Mouse (Mus musculus): ENCODE data around the gene Itga11. TPM values are rescaled to one million over a fixed set of nuclear protein-coding genes. Genes with fewer than 3 reads are reported as not detected.
"Not testable (repeated sequence)": the region's sequence is repeated elsewhere in the genome, so short reads cannot be mapped to it uniquely, and the experiment has no call there.

The Itga11 gene
- polyA plus RNA-seq, 1 experiment = not detected

DNA sequence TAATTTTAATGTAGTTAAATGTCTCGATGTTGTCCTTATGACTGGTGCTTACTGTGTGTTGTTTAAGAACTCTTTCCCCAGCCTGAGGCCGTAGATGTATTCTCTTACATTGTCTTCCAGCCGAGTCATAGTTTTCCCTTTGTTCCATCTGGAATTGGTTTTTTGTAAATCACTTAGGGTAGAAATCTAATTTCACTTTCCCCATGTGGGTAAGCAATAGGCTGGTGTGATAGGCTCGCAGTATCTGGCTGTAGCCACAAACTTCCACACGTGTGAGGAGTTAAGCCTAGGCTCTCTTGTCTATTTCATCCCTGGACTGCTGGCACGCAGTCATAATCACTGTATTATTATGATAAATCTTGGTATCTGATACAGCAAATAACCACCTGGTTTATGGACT is 26.9 kb upstream of the Itga11 start:
- H3K27me3 ChIP-seq (ENCODE audit: control insufficient read depth) = no peaks in the 10 kb centered on the region
- TF ChIP-seq GATA1 (IDR thresholded peaks at IDR 0.05; ENCODE audit: low read length) (no peak), TAL1 (IDR thresholded peaks at IDR 0.05; ENCODE audit: low read length) (no peak)
- H3K36me3 ChIP-seq (ENCODE audit: control insufficient read depth) = no peaks in the 10 kb centered on the region
- no peaks in the 10 kb centered on the region for H3K9me3 ChIP-seq (ENCODE audit: control insufficient read depth, low read length)
- H3K4me1 ChIP-seq (ENCODE audit: control insufficient read depth) = no peaks in the 10 kb centered on the region
- no peak overlapping the region for H3K4me3 ChIP-seq (replicated peaks)

DNA sequence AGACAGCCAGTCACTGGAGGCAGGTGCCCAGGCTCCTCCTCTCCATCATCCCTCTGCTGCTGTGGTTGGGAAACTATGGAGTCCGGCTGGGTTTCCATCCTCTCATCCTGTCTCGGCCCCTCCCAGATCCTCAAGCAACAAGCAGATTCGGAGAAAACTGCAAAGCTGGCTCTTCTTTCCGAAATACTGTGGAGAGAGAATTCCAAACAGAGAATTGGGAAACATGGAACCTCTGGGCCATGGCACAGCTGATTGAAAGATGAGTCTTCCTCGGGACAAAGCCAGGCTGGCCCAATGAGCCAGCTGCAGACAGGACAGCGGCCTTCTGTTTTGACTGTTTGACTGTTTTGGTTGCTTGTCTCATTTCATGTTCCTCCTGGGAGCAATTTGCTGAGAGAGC is 23.3 kb upstream of the Itga11 start:
- Histone ChIP-seq H3K4me1 (ENCODE audit: control insufficient read depth) (no peaks in the 10 kb centered on the region), H3K36me3 (ENCODE audit: control insufficient read depth) (no peaks in the 10 kb centered on the region), H3K9me3 (ENCODE audit: control insufficient read depth, low read length) (no peaks in the 10 kb centered on the region), H3K4me3 (replicated peaks) (no peak overlapping the region), H3K27me3 (ENCODE audit: control insufficient read depth) (no peaks in the 10 kb centered on the region)
- TF ChIP-seq TAL1 (IDR thresholded peaks at IDR 0.05; ENCODE audit: low read length) = no peak
- TF ChIP-seq GATA1 (IDR thresholded peaks at IDR 0.05; ENCODE audit: low read length) = no peak

DNA sequence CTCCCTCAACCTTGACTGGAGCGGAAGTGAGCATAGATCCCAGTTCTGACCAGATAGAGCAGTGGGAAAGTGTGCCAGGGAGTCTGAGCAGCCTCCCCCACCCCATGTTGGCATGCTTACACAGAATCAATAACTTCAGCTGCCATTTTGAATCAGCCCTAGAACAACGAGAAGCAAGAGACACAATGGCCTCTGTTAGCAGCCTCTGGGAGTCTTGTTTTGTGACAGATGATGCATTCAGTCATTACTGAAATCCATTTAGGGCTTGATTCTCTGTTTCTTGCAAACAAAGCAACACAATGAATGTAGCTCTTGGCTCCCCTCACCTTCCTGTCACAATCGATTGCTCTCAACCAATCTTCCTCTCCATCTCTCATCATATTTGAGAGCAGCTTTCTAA is 19.6 kb upstream of the Itga11 start:
- Histone ChIP-seq H3K4me1 (ENCODE audit: control insufficient read depth) (no peaks in the 10 kb centered on the region), H3K9me3 (ENCODE audit: control insufficient read depth, low read length) (no peaks in the 10 kb centered on the region), H3K36me3 (ENCODE audit: control insufficient read depth) (no peaks in the 10 kb centered on the region), H3K4me3 (replicated peaks) (no peak overlapping the region), H3K27me3 (ENCODE audit: control insufficient read depth) (no peaks in the 10 kb centered on the region)
- TF ChIP-seq TAL1 (IDR thresholded peaks at IDR 0.05; ENCODE audit: low read length) (no peak), GATA1 (IDR thresholded peaks at IDR 0.05; ENCODE audit: low read length) (no peak)

DNA sequence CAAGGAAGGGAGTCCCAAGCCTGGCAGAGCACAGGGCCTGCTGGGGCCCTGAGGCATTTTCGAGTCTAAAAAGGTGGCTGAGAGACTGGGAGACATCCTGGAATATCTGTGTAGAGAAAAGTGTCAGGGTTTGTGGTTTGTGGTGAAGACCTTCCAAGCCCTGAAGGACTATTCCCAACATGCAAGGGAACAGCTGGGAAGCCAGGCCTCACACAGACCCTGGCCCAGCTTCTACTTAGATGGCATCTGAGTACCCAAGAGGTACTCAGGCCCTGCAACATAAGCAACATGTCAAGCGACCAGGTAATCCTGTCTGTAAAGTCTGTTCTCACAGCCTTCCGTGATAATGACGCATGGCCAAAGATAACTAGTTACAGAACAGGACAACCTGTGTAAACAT is 18.6 kb upstream of the Itga11 start:
- Histone ChIP-seq H3K36me3 (ENCODE audit: control insufficient read depth) (no peaks in the 10 kb centered on the region), H3K4me3 (replicated peaks) (no peak overlapping the region), H3K9me3 (ENCODE audit: control insufficient read depth, low read length) (no peaks in the 10 kb centered on the region), H3K27me3 (ENCODE audit: control insufficient read depth) (no peaks in the 10 kb centered on the region), H3K4me1 (ENCODE audit: control insufficient read depth) (no peaks in the 10 kb centered on the region)
- TF ChIP-seq TAL1 (IDR thresholded peaks at IDR 0.05; ENCODE audit: low read length) (no peak), GATA1 (IDR thresholded peaks at IDR 0.05; ENCODE audit: low read length) (no peak)

GRCm38 (mm10) chr9:62660971-62661370 is 16.7 kb upstream of the Itga11 start:
- H3K4me3 ChIP-seq (replicated peaks); H3K9me3 ChIP-seq (ENCODE audit: control insufficient read depth, low read length): not testable (repeated sequence)

DNA sequence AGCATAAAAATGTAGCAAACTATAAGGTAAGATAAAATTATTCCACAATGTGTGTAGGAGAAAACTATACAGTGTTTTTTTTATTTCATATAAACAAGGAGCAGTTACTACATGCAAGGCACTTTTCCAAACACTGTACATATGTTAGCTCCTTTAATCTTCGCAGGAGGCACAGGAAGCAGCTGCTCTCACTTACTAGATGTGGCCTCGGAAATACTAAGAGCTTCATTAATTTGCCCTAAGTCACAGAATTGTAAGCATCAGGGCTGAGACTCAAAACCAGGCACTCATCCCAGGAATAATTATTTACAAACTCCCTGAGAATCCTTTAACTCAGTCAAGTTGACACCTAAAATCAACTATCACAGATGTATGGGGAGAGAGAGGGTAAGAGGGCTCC is 14.2 kb upstream of the Itga11 start:
- TF ChIP-seq GATA1 (IDR thresholded peaks at IDR 0.05; ENCODE audit: low read length) (no peak), TAL1 (IDR thresholded peaks at IDR 0.05; ENCODE audit: low read length) (no peak)
- Histone ChIP-seq H3K36me3 (ENCODE audit: control insufficient read depth) (no peaks in the 10 kb centered on the region), H3K9me3 (ENCODE audit: control insufficient read depth, low read length) (no peaks in the 10 kb centered on the region), H3K4me1 (ENCODE audit: control insufficient read depth) (no peaks in the 10 kb centered on the region), H3K4me3 (replicated peaks) (no peak overlapping the region), H3K27me3 (ENCODE audit: control insufficient read depth) (no peaks in the 10 kb centered on the region)

More at GRCm38 (mm10) chr9:62660971-62661370, 16.7 kb upstream of the Itga11 start:
- H3K27me3 ChIP-seq (ENCODE audit: control insufficient read depth); H3K36me3 ChIP-seq (ENCODE audit: control insufficient read depth); H3K4me1 ChIP-seq (ENCODE audit: control insufficient read depth): not testable (repeated sequence)

DNA sequence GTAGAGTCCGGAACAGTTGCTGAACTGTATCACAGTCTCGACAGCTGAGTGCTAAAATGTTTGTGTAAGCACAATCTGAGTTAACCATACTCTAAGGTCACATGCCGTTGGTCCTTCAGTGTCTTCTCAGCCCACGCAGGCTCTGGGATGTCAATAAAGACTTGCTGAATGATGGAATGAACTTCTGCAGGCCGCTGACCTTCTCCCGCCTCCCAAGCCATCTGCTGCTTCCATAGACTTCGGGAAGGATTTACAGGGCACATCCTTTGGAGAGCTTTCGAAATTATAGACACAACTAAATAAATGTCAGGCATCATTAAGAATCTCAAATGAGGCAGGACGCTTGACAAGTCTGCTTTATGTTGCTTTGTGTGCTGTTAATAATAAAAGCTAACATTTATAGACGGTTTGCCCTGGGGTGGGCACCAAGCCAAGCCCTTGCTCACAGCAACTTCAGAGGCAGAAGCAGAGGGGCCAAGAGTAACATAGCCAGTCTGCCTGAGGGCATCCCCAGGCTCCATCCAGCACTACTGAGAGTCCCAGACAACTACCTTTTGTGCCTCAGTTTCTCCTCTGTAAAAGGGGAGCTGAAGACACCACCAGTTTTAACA is 13.4 kb upstream of the Itga11 start:
- H3K4me3 ChIP-seq (replicated peaks) = no peak overlapping the region
- TF ChIP-seq GATA1 (IDR thresholded peaks at IDR 0.05; ENCODE audit: low read length) = no peak
- TF ChIP-seq TAL1 (IDR thresholded peaks at IDR 0.05; ENCODE audit: low read length) = no peak

GRCm38 (mm10) chr9:62665892-62666291 is 11.7 kb upstream of the Itga11 start:
- Histone ChIP-seq H3K27me3 (ENCODE audit: control insufficient read depth) (no peaks in the 10 kb centered on the region), H3K9me3 (ENCODE audit: control insufficient read depth, low read length) (no peaks in the 10 kb centered on the region), H3K4me1 (ENCODE audit: control insufficient read depth) (no peaks in the 10 kb centered on the region), H3K36me3 (ENCODE audit: control insufficient read depth) (no peaks in the 10 kb centered on the region), H3K4me3 (replicated peaks) (no peak overlapping the region)
- TF ChIP-seq GATA1 (IDR thresholded peaks at IDR 0.05; ENCODE audit: low read length) = no peak
- TF ChIP-seq TAL1 (IDR thresholded peaks at IDR 0.05; ENCODE audit: low read length) = no peak

More for the DNA sequence above, 13.4 kb upstream of the Itga11 start:
- Histone ChIP-seq H3K36me3 (ENCODE audit: control insufficient read depth) (no peaks in the 10 kb centered on the region), H3K27me3 (ENCODE audit: control insufficient read depth) (no peaks in the 10 kb centered on the region), H3K4me1 (ENCODE audit: control insufficient read depth) (no peaks in the 10 kb centered on the region), H3K9me3 (ENCODE audit: control insufficient read depth, low read length) (no peaks in the 10 kb centered on the region)

- H3K4me1 ChIP-seq (ENCODE audit: control insufficient read depth) = no peaks in the 10 kb centered on the region
- H3K27me3 ChIP-seq (ENCODE audit: control insufficient read depth) = no peaks in the 10 kb centered on the region
- H3K36me3 ChIP-seq (ENCODE audit: control insufficient read depth) = no peaks in the 10 kb centered on the region
- TF ChIP-seq GATA1 (IDR thresholded peaks at IDR 0.05; ENCODE audit: low read length) (no peak), TAL1 (IDR thresholded peaks at IDR 0.05; ENCODE audit: low read length) (no peak)
- no peaks in the 10 kb centered on the region for H3K9me3 ChIP-seq (ENCODE audit: control insufficient read depth, low read length)
- H3K4me3 ChIP-seq (replicated peaks) = no peak overlapping the region
Observed at GRCm38 (mm10) chr9:62668503-62668902, 9.1 kb upstream of the Itga11 start.

- peaks cover 16% of the 10 kb centered on the region for H3K27me3 ChIP-seq (ENCODE audit: control insufficient read depth)
- H3K4me3 ChIP-seq (replicated peaks) = no peak overlapping the region
- TF ChIP-seq TAL1 (IDR thresholded peaks at IDR 0.05; ENCODE audit: low read length) = no peak
- TF ChIP-seq GATA1 (IDR thresholded peaks at IDR 0.05; ENCODE audit: low read length) = no peak
- H3K9me3 ChIP-seq (ENCODE audit: control insufficient read depth, low read length) = no peaks in the 10 kb centered on the region
- H3K4me1 ChIP-seq (ENCODE audit: control insufficient read depth) = no peaks in the 10 kb centered on the region
- no peaks in the 10 kb centered on the region for H3K36me3 ChIP-seq (ENCODE audit: control insufficient read depth)
Observed at GRCm38 (mm10) chr9:62673241-62673640, 4.4 kb upstream of the Itga11 start.

Data from erythroblast, embryonic 14.5 days (primary cell).